Mouse (Mus musculus) heart, adult 8-10 months (tissue): ENCODE measurements around the gene Grik1. TPM values are rescaled to one million over a fixed set of nuclear protein-coding genes. Genes with fewer than 3 reads are reported as not detected.

Experiments
- DNase-seq: peaks from one replicate; pipeline ENCODE4 v3.0.0; 2022; ENCODE audit warnings: low spot score
- total RNA-seq, 4 experiments: library from RNA; stranded (reverse); gene quantifications; 2 replicates each; pipeline ENCODE4 v1.2.4; 2022

Gene Grik1
- total RNA-seq, 4 experiments from 2014 or later = 0.09 TPM; not detected in 3

DNA sequence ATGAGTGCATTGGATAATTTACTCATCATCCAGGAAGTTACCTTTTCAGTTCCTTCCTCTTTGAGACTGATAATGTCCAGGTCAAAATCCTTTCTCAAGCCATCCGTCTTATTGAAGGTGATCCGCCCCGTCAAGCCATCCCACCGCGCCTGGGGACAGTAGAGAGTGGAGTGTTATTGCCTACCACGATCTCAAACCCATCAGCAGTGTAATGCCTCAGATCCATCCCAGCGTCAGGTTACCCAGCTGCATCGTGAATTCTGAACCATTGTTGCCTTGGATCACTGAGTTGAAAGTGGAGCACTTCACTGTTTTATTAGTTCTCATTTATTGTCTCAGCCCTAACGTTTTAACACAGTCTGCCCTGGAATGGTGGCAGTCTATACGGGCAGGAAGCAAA lies 332.6 kb downstream of the Grik1 start:
- no peak for DNase-seq

DNA sequence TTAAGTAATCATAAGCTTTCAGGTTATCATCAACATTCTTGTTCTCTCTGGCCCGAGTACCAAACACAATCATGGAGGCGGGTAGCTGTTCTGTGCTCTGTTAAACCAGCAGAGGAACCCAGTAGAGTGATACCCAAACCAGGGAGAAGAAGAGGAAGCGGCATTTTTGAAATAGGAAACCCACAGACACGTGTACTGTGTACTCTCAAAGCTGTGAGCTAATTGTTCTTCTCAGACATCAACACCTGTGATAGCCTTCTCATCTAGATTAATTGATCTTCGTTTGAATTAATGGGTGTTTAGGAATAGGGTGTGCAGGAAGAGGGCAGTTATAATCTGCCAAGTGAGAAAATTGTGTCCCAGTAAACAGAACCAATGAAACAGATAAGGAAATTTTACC lies 333.9 kb downstream of the Grik1 start:
- no peak for DNase-seq

DNA sequence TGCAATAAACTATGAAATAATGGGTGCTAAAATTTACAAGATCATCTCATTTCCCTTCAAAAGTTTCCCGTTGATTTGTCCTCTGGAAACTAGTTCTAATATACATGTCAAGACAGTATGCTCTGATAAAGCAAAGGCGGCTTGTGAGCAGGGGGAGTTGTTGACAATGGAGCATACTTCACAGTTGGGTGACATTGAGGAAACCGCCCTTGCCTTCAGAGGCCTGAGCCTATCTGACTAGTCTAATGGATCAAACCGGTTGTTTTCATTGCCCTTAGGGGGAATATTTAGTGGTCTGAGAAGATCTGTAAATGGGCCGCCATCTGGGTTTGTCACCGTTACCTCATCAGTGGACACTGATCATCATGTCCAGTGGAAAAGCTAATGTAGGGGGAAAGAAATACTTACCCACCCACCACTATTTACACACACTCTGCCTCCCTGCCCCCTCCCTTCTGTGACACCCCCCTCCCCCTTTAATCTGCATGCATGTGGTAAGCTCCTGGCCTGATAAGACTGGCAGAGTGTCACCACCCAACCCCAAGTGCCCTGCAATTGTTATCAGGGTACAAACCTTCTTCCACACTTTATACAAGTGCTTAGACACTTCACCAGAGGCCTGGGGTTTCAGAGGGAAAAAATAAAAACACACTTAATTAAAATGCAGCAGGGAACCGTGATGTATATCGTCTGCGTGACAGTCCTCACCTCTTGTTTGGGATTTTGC lies 335.2 kb downstream of the Grik1 start:
- DNase-seq = no peak

DNA sequence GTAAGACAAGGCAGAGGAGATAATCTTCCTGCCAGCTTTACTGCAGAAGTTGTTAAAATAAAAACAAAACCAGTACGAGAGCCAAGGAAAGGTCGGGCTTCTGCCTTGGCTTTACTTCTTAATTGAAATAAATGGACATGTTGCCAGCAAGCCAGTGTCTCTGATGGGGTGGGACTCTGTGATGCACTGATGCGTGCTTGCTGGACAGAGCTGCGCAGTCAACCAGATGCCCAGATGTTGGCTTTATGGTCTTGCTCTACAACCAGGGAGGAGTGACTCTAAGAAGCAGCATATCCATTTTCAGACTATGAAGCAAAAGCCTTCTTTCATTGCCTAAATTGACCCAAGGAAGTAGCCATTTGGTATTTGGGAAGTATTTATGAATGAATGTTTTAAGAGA lies 336.9 kb downstream of the Grik1 start:
- no peak for DNase-seq

DNA sequence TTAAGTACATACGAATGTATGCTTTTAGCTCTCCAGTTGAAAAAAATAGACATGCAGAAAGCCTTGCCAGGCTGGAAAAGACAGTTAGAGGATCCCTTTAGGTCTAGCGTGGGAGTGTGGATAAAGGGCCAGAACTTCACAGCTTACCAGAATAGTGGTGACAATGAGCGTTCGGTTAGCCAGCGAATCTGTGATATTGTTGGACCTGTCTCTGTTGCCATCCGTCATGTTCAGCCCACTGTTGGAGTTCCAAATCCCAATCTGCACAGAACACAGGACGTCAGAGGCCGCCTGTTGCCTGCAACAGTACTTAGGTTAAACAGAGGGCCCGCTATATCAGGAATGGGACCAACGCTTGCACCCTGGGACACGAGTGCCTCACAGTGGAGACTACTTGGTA lies 340.2 kb downstream of the Grik1 start:
- no peak for DNase-seq

DNA sequence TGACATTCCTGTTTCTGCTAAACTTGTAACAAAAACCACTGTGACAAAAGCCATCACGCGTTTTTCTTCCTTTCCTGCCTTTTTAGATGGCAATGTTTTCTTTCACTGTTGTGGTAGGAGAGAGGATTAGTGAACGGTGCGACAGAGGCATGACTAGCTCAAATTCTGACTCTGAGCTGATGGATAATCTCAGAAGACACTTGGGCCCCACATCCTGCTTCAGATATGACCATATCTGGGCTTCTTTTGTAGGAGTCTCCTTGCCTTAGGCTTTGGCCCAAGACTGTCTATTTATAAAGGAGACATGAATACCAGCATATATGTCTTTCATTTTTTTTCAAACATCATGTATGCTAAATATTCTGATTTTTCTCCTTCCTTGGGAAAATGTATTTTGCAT lies 341.9 kb downstream of the Grik1 start:
- DNase-seq = no peak

DNA sequence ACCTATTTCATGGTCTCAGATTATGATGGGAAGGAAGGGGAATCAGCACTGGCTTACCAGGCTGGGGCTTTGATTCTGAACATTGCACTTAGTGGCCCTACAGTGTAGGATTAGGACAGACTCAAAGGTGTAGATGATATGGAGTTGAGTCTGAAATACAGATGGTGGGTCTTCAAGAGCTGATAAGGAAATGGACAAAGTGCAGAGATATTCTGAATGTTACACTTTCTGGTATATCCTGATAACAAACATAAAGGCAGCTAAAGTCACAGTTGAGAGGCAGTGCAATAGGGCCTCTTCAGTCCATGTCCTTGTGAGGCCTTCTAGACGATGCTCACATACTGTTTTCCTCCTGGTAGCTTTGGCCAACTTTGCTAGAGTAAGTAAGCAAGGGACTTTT lies 345.7 kb downstream of the Grik1 start:
- DNase-seq = no peak

DNA sequence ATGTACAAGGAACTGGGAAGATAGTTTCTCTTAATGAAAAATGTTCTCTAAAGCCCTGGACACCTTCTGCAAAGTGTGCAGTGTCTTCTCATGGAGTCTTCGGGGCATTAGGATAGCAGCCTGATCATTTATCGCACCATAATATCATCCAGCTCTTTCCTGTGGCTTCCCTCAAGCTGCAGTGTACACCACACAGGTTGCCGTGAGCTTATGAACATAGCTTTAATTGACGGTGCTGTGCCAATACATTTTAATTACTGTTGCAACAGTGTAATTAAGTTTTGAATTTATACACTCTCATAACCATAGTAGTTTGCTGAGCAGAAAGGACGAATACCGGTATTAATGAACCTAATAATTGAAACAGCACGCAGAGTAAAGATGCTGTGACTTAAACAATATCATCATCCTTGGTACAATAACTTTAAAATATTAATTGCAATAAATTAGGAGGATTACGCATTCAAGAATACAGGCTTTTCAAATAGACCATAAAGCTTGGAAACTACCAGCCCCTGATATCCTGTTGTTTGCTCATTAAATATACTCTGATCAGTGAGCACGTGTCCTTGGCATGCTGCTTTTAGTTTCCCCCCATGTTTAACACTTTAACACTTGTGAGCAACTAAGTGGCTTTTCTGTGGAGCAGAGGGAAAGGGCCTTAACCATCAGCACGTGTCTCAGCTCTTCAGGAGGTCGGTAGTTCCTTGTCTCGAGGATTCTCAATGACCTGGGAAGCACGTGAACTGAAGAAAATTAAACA lies 347.8 kb downstream of the Grik1 start:
- DNase-seq = no peak

DNA sequence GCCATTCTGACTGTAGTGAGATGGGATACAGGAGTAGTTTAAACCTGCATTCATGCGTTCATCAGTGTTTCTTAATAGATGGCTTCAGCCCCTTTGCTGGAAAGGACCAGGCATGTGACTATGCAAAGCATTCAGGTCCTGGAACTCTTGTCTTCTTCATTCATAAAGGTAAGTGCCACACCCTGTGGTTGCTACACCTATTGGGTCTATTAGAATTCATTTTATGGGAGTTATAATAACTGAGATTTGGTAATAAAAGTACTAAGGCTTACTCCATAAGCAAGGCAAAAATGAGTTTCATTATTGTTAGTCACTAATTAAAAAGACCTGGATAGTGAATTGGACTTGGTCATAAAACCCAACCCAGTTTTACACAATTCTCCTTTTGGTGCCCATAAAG lies 355.4 kb downstream of the Grik1 start:
- DNase-seq = no peak

DNA sequence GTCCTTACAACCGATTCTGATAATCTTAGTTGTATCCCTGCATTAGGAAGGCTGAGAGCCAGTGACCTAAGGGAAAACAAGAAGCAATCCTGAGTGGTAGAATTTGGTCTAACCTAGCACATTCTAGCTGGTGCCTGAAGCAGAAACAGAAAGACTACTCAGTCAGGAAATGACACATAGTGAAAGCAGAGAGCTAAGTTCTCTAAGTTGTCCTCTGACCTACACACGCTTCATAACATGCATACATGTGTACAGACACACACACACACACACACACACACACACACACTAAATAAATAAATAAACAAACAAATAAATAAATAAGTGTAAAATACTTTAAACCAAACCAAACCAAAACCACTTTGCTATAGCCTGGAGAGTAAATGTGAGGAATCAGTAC lies 358.7 kb downstream of the Grik1 start:
- no peak for DNase-seq

DNA sequence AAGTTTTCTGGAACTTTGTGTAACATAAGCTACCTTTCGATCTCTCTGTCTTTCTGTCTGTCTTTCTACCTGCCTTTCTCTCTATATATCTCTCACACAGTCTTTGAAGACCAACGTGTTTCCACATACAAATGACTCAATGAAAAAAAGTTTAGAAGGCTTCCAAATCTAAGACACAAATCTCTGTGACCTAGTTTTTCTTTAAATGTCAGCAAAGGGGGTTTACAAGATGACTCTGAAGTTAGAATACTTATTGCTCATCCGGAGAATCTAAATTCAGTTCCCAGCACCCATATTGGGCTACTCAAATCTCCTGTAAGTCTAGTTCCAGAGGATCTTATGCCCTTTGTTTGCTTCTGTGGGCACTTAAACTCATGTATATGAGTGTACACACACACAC lies 359.5 kb downstream of the Grik1 start:
- no peak for DNase-seq

DNA sequence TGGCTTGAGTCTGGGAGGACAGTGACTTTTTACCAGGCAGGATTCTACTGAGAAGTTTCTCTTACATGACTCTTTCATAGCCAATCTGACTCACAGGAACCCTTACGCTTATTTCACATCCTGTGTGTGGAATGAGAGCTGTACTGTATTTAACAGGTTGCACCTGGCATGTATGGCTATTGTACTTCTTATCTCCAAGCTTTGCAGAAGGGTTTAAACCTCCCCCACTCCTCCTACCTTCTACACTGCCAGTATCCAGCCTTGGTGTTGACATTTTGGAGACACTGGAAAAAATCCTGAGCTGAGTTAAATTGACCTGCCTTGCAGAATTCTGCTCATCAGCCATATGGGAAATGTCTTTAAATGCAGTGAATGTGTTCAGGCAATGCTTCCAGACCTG lies 361.4 kb downstream of the Grik1 start:
- no peak for DNase-seq

DNA sequence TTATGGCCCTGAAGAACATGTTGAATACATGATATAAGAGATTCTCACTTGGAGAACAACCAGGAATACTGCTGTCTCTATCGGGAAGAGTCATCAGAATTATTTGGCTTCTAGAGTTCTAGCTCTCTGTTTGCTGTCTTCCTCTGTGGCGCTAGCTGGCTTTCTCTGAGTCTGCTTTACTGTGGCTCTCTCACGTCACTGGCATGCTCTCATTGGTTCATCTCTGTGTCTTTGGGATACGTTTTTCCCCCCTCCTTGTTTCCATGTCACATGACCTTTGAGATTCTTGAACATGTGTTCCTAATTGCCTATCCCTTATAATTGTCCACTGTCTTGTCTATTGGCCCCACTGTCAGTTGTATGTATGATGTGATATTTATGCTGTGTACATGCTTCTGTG lies 372.2 kb downstream of the Grik1 start:
- DNase-seq = no peak

DNA sequence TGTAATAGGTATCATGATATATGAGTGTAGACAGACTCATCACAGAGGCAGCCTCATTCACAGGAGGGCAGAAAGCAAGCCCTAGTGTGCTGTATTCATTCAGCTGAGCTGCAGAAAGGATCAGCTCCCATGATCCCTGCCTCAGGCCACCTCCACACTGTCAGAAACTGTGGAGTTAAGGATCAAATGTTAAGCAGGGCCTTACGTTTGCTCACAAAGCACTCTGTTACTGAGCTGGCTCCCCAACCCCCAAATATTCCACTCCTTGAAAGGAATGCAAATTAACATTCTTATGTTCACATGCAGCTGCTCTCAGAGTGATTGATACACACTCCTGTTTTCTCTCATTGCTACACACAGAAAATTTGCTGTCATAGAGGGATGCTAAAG lies 372.9 kb downstream of the Grik1 start:
- no peak for DNase-seq

DNA sequence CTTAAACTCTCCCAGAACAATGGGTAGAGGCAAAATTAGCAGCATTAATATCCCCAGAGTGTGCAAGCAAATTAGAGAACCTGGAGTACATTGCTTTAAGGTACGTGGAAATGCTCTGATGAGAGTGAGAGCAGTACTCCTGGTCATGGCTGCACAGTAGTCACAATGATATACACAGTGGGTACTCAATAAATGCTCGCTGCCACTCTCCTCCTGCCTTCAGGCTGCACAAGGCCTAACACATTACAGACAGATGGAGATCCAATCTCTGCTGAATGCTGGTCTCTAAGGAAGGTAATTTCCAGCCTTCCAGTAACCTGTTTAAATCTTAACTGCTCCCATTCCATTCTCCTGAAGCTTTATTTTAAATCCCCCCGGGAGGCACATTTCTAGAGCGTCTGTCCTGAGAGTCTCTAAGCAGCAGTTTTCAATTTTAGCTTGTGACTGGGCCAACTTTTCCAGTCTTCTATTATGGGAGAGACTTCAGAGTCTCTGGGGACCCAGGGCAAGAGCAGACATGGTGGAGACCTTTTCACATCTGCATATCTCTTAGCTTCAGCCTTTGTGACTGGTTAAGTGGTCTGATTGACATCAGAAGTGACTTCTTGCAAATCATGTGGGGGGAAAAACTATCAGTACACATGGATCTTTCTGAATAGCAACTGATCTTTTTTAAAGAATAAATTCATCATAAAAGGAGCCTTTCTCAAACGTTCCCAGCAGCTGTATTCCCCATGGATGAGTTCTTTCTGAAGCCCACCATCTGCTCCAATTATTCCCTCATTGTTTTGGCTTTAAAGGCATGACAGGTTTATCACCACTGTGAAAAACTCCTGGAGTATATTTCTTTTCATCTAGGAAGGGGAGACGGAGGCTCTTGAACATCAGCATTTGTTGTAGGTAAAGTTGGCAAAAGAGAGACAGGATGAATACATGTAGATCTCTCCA lies 373.6 kb downstream of the Grik1 start:
- DNase-seq = no peak

DNA sequence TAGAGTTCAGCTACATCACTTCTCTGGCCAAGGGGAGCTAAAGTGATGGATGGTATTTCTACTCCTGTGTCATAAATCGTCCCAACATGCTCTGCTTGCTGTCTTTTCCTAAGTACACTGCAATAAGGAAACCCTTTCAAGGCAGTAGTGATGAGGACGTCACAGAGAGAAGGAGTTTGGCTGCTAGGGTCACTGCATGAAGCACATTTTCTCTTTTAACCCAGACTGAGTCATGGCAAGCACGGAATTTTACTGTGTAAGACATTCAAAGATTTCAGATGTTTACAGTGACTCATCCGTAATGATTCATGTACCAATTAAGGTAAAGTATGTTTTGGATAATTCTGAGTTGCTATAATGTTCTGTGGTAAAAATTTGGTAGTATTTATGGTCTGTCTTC lies 374.9 kb downstream of the Grik1 start:
- DNase-seq = no peak

DNA sequence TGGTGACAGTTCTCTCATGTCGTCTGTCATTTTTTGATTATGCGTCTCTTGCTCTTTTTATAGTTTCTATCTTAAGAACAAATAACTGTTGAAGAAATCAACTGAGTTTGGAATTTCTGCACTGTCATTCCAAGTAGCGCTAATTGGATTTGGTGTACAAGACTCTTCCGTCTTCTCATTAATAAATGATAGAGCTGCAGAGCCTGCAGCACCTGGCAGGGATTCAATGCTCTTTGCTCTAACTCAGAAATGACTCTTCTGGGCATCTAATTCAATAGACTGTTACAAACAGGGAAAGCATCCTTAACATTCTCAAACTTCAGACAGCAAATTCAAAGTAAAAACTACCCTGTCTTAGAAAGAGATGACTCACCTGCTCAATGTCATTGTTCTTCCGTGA lies 376.3 kb downstream of the Grik1 start:
- DNase-seq = no peak

DNA sequence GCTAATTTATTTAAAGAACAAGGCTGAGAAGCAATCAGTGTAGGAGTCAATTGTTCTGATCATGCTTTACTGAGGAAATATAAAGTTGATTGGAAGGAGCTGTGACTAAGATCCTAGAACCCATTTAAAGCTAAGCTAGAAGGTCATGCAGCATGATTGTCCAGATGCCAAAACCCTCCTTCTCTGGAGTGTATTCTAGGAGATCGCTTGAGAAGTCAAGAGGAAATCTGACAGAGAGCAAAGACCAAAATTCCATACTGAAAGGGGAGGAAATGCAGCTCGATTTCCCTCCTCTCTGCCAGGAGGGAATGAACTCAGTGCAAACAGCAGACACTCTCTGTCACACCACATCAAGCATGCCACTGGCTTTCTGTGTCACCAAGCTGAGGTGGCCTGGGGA lies 378.9 kb downstream of the Grik1 start:
- no peak for DNase-seq

DNA sequence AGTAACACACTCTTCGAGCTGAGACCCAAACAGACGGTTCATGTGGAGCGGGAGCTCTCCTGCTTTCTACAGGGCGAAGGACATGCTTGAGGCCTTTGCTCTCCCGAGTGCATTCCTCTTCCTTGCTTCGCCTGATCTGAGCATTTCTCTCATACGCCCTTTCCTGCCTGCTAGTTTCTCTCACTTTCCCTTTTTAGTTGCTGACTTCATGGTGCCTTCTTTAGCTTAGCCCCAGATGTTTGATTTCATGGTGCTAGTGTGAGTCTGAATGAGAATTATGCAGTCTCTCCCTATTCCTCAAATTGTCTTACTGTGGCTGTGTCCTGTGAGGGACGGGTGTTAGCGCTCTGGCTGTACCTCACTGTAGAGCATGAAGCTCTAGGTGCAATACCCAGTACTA lies 388.0 kb downstream of the Grik1 start:
- no peak for DNase-seq

DNA sequence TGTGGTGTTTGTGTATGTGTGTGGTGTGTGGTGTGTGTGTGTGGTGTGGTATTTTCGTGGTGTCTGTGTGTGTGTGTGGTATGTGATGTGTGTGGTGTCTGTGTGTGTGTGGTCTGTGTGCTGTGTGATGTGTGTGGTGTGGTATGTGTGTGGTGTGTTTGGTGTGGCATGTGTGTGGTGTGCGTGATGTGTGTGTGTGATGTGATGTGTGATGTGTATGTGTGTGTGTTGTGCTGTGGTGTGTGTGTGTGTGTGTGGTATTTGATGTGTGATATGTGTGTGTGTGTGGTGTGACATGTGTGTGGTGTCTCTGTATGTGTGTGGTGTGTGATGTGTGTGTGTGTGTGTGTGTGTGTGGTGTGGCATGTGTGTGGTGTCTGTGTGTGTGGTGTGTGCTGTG lies 388.9 kb downstream of the Grik1 start:
- DNase-seq = no peak

DNA sequence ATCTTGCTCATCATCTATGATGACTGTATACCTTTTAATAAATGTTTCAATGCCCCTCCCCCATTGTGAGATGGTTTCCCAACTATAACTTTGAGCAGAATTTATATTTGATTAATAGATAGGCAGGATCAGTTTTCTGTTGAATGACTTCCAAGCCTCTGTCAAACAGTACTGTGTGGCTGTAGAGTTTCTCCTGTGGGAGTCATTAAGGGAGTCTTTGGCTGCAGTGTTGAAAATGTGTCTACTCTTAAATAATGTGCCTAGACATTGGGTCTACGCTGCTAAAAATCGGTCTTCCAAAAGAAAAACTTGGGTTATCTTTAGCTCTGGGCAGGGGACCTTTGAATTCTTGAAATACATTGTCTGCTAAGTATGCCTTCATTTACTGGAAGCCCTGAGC lies 414.1 kb downstream of the Grik1 start:
- DNase-seq = no peak

DNA sequence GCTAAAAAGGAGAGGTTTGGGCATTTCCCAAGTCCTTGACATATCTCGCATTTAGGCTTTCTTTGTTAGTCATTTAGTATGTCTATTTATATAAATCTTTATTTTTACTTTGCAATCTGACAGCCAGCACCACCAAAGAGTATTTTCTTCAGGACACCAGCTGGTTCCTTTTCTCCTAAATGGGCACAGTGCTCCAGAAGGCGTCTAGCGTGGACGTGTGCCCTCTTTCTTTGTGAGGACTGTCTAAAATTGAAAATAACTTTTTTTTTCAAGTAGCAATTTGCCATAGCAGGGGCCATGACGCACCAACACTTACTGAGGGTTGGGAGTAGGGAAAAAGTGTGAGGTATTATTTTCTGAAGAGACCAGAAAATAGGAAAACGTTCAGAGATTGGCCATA lies 425.5 kb downstream of the Grik1 start:
- DNase-seq = no peak
